Mouse (Mus musculus): Measurements from ENCODE around the gene Coro1a. TPM values are rescaled to one million over a fixed set of nuclear protein-coding genes. Genes with fewer than 3 reads are reported as not detected.
"Not testable (repeated sequence)": the region's sequence is repeated elsewhere in the genome, so short reads cannot be mapped to it uniquely, and the experiment has no call there.

The Coro1a gene
- polyA plus RNA-seq, 1 experiment from 2014 or later = 13.5 TPM

DNA sequence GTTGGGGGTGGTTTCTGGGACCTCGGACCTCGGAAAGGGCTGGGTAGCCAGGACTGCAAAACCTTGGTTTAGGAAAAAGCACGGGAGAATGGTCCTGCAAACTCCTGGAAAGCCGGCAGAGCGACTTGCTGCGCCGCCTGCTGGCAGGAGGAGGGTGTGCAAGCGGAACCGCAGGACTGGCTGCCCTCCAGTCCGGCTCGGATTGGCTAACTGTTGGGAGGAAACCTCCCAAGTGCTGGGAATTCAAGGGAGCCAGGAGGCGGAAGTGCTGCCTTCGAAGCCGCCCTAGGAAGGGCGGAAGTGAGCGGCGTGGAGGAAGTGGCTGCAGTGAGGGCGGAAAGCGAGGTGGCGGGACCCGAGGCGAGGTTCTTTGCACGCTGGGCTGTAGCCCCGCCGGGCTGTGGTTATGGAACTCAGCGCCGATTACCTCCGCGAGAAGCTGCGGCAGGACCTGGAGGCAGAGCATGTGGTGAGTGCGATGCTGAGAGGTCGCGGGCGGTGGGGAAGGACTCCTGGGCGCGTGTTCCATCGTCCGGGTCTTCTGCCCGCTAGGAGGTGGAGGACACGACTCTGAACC lies 11.9 kb downstream of the Coro1a start, which contains the start of gene Slx1b:
Gene Slx1b (minus strand): TSS at position 154 of the 577 bp plus-strand sequence.
- H3K4me3 ChIP-seq = peak within 1 kb of the TSS; percentile 84
- H3K27me3 ChIP-seq = no peaks in the 10 kb centered on the region
- peak within 1 kb of the TSS; percentile 96 for H3K27ac ChIP-seq
- under 1% methylated on average over 40 of the region's 40 CpGs for WGBS
- peak; percentile 95 for ATAC-seq (replicated peaks; ENCODE audit: insufficient number of reproducible peaks, insufficient read depth, low FRiP score, low read depth)
- peaks cover 10% of the 10 kb centered on the region; the same call in 1 of the 2 replicates for H3K36me3 ChIP-seq
- no peaks in the 10 kb centered on the region for H3K9me3 ChIP-seq (replicated peaks)
- peak within 1 kb of the TSS; percentile 92 for H3K9ac ChIP-seq
- H3K4me2 ChIP-seq = peak within 1 kb of the TSS; percentile 91
- H3K4me1 ChIP-seq (replicated peaks) = peaks cover 21% of the 10 kb centered on the region

DNA sequence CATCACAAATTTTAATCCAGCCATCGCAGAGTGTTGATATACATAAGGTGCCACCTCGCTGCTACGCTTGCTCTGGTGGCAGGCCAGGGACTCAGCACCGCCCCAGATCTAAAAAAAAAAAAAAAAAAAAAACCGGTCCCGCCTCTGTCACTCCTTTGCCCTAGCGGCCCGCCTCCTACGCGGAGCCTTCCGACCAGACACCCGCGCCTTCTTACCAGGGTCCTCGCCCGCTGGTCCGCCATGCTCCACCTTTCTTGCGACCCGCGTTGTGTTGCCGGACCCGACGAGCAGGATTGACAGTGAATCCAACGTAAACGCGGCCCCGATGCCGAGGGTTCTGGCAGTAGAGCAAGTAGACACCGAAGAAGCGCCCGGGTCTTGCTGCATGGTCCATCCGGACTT lies 12.4 kb downstream of the Coro1a start, which contains the start of gene Bola2:
Gene Bola2 (plus strand): TSS at position 192 of the 402 bp plus-strand sequence.
- peak within 1 kb of the TSS; percentile 96 for H3K27ac ChIP-seq
- ATAC-seq (replicated peaks; ENCODE audit: insufficient number of reproducible peaks, insufficient read depth, low FRiP score, low read depth) = peak; percentile 74
- H3K4me2 ChIP-seq = peak within 1 kb of the TSS; percentile 91
- H3K27me3 ChIP-seq = no peaks in the 10 kb centered on the region
- no peaks in the 10 kb centered on the region for H3K9me3 ChIP-seq (replicated peaks)
- H3K36me3 ChIP-seq = peaks cover 10% of the 10 kb centered on the region; the same call in 1 of the 2 replicates
- peaks cover 21% of the 10 kb centered on the region for H3K4me1 ChIP-seq (replicated peaks)
- peak within 1 kb of the TSS; percentile 92 for H3K9ac ChIP-seq
- peak within 1 kb of the TSS; percentile 84 for H3K4me3 ChIP-seq
- WGBS = under 1% methylated on average over 31 of the region's 31 CpGs

DNA sequence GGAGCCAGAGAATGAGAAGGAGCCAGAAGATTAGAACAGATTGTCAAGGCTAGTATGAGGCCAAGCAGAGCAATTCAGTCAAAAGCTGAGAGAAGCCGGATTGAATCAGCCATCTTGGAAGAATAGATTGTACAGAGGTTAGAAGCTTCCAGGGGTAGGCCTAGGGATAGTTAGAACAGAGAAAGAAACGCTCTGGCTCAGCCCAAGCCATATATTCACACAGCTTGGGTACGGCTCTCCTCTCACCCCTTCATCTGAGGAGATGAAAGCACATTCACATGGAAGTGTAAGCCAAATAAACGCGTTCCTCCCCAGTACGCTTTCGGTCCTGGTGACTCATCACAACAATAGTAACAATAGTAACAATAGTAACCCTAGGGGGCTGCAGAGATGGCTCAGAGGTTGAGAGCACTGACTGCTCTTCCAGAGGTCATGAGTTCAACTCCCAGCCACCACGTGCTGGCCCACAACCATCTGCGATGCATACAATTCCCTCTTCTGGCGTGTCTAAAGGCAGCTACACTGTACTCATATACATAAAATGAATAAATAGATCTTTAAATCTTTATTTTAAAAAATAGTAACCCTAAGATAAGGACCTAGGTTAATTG lies 13.0 kb downstream of the Coro1a start:
- peak overlapping the region; percentile 96 for H3K27ac ChIP-seq
- H3K4me2 ChIP-seq = peak overlapping the region; percentile 91
- ATAC-seq (replicated peaks; ENCODE audit: insufficient number of reproducible peaks, insufficient read depth, low FRiP score, low read depth) = no peak
- H3K4me3 ChIP-seq = peak overlapping the region; percentile 84
- no peaks in the 10 kb centered on the region for H3K9me3 ChIP-seq (replicated peaks)
- no peaks in the 10 kb centered on the region for H3K27me3 ChIP-seq
- H3K4me1 ChIP-seq (replicated peaks) = peaks cover 21% of the 10 kb centered on the region
- WGBS = 49% methylated on average over 10 of the region's 10 CpGs
- peak overlapping the region; percentile 92 for H3K9ac ChIP-seq
- H3K36me3 ChIP-seq = peaks cover 10% of the 10 kb centered on the region; the same call in 1 of the 2 replicates

GRCm38 (mm10) chr7:126693781-126694180 lies 13.8 kb downstream of the Coro1a start:
- Histone ChIP-seq H3K9ac (no peak overlapping the region), H3K27me3 (no peaks in the 10 kb centered on the region), H3K27ac (no peak overlapping the region), H3K4me2 (no peak overlapping the region), H3K36me3 (peaks cover 10% of the 10 kb centered on the region; the same call in 1 of the 2 replicates), H3K4me1 (replicated peaks) (peaks cover 21% of the 10 kb centered on the region), H3K9me3 (replicated peaks) (no peaks in the 10 kb centered on the region), H3K4me3 (no peak overlapping the region)
- ATAC-seq (replicated peaks; ENCODE audit: insufficient number of reproducible peaks, insufficient read depth, low FRiP score, low read depth) = no peak
- 82% methylated on average over 7 of the region's 7 CpGs for WGBS

- Histone ChIP-seq H3K9me3 (replicated peaks) (no peaks in the 10 kb centered on the region), H3K9ac (no peak overlapping the region), H3K27ac (no peak overlapping the region), H3K27me3 (no peaks in the 10 kb centered on the region), H3K4me1 (replicated peaks) (peaks cover 21% of the 10 kb centered on the region), H3K36me3 (peaks cover 10% of the 10 kb centered on the region; the same call in 1 of the 2 replicates), H3K4me3 (no peak overlapping the region), H3K4me2 (no peak overlapping the region)
- 31% methylated on average over 3 of the region's 3 CpGs for WGBS
- ATAC-seq (replicated peaks; ENCODE audit: insufficient number of reproducible peaks, insufficient read depth, low FRiP score, low read depth) = no peak
Observed at GRCm38 (mm10) chr7:126693256-126693655, 14.3 kb downstream of the Coro1a start.

DNA sequence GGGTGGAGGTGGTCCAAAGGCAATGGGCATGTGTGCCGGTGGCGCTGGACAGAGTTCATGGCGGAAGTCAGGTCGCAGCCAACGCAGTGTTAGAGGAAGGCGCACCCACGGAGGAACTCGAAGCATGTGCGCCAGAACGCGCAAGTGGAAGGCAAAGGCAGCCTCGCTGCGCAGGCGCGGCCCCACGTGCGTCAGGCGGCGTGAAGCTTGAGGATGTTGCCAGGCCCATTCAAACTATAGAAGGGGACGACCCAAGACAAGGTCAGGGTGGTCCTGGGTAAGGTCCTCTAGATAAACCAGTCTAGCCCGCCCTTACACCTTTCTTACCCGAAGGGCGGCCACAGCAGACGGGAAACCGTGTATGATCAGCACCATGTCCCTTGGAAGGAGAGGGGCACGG lies 15.2 kb downstream of the Coro1a start:
- ATAC-seq (replicated peaks; ENCODE audit: insufficient number of reproducible peaks, insufficient read depth, low FRiP score, low read depth) = no peak
- WGBS = 94% methylated on average over 26 of the region's 26 CpGs

GRCm38 (mm10) chr7:126691676-126692075 lies 15.9 kb downstream of the Coro1a start:
- Histone ChIP-seq H3K9me3 (replicated peaks) (no peaks in the 10 kb centered on the region), H3K4me2 (no peak overlapping the region), H3K27ac (no peak overlapping the region), H3K9ac (no peak overlapping the region), H3K36me3 (peaks cover 10% of the 10 kb centered on the region; the same call in 1 of the 2 replicates), H3K4me1 (replicated peaks) (peaks cover 23% of the 10 kb centered on the region), H3K27me3 (no peaks in the 10 kb centered on the region), H3K4me3 (no peak overlapping the region)
- no peak for ATAC-seq (replicated peaks; ENCODE audit: insufficient number of reproducible peaks, insufficient read depth, low FRiP score, low read depth)
- WGBS = 78% methylated on average over 5 of the region's 5 CpGs

More for the DNA sequence above, 15.2 kb downstream of the Coro1a start:
- no peak overlapping the region for H3K9ac ChIP-seq
- no peak overlapping the region for H3K27ac ChIP-seq
- no peak overlapping the region for H3K4me2 ChIP-seq
- no peaks in the 10 kb centered on the region for H3K9me3 ChIP-seq (replicated peaks)
- peaks cover 25% of the 10 kb centered on the region for H3K4me1 ChIP-seq (replicated peaks)
- no peak overlapping the region for H3K4me3 ChIP-seq
- peaks cover 10% of the 10 kb centered on the region; the same call in 1 of the 2 replicates for H3K36me3 ChIP-seq
- no peaks in the 10 kb centered on the region for H3K27me3 ChIP-seq

DNA sequence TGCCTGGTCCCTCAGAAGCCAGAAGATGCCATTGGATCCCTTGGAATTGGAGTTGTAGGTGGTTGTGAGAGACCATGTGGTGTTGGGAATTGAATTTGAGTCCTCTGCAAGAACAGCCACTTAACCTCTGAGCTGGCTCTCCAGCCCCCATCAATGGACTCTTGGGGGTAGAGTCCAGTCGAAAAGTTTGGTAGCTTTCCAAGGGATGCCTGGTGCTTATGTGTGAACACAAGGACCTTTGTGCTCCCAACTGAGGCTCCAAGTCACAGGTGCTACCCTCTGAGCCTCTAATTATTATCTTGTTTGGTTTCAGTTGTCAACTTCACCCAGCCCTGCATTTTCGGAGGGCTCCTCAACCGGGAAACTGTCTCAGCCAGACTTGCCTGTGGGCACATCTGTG lies 16.9 kb downstream of the Coro1a start:
- no peaks in the 10 kb centered on the region for H3K27me3 ChIP-seq
- H3K9me3 ChIP-seq (replicated peaks) = no peaks in the 10 kb centered on the region
- H3K9ac ChIP-seq = no peak overlapping the region
- H3K4me1 ChIP-seq (replicated peaks) = peaks cover 21% of the 10 kb centered on the region
- WGBS = 87% methylated on average over 3 of the region's 3 CpGs
- no peak overlapping the region for H3K27ac ChIP-seq
- no peak overlapping the region for H3K4me3 ChIP-seq
- peaks cover 10% of the 10 kb centered on the region; the same call in 1 of the 2 replicates for H3K36me3 ChIP-seq
- no peak for ATAC-seq (replicated peaks; ENCODE audit: insufficient number of reproducible peaks, insufficient read depth, low FRiP score, low read depth)
- H3K4me2 ChIP-seq = no peak overlapping the region

GRCm38 (mm10) chr7:126689021-126689420 lies 18.6 kb downstream of the Coro1a start:
- H3K4me1 ChIP-seq (replicated peaks) = peaks cover 15% of the 10 kb centered on the region; the same call in 1 of the 2 replicates
- no peak overlapping the region for H3K9ac ChIP-seq
- ATAC-seq (replicated peaks; ENCODE audit: insufficient number of reproducible peaks, insufficient read depth, low FRiP score, low read depth) = no peak
- H3K27me3 ChIP-seq = no peaks in the 10 kb centered on the region
- peaks cover 10% of the 10 kb centered on the region; the same call in 1 of the 2 replicates for H3K36me3 ChIP-seq
- H3K4me2 ChIP-seq = no peak overlapping the region
- no peaks in the 10 kb centered on the region for H3K9me3 ChIP-seq (replicated peaks)
- no peak overlapping the region for H3K4me3 ChIP-seq
- 75% methylated on average over 3 of the region's 3 CpGs for WGBS
- H3K27ac ChIP-seq = no peak overlapping the region

DNA sequence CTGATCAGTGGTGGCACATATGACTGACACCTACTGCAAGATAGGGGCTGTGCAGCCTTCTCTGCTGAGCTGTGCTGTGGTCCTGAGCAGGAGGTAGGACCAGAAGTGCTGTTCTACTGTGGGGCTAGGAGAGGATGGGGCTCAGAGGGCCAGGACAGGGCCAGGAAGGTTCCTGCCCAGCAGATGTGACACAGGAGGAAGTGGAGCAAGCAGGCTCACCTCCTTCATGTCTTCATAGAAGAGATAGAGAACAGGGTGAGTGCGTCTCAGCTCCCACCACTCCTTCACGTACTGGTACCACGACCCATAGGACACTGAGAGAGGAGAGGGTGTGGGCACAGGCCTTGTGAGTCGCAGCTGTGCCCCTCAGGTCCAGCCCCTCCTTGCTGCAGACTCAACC lies 19.4 kb downstream of the Coro1a start:
- H3K27me3 ChIP-seq; H3K9me3 ChIP-seq (replicated peaks); ATAC-seq (replicated peaks; ENCODE audit: insufficient number of reproducible peaks, insufficient read depth, low FRiP score, low read depth); H3K27ac ChIP-seq; H3K4me1 ChIP-seq (replicated peaks); H3K36me3 ChIP-seq; H3K9ac ChIP-seq; H3K4me2 ChIP-seq; H3K4me3 ChIP-seq: not testable (repeated sequence)
- 78% methylated on average over 4 of the region's 4 CpGs for WGBS

DNA sequence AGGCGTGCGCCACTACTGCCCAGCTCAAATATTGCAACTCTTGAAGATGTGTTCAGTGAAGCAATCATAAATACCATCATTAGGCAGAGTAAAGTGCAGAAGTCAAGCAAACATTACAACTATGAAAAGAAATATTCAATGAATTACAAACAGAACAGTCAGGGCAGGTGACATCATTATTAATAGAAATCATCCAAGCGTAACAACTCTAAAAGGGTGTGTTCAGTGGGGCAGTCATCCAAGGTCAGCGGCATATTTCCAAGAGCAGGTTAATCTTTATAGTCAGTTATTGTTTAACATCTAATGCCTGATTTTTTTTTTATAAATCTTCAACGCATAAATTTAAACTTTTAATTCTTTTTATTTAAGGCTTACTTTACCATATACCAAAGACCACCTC lies 26.4 kb downstream of the Coro1a start:
- 92% methylated on average over 5 of the region's 5 CpGs for WGBS
- Histone ChIP-seq H3K4me2 (no peak overlapping the region), H3K4me1 (replicated peaks) (peaks cover 7% of the 10 kb centered on the region), H3K9me3 (replicated peaks) (no peaks in the 10 kb centered on the region), H3K9ac (no peak overlapping the region), H3K36me3 (no peaks in the 10 kb centered on the region), H3K27me3 (no peaks in the 10 kb centered on the region), H3K27ac (no peak overlapping the region), H3K4me3 (no peak overlapping the region)
- ATAC-seq (replicated peaks; ENCODE audit: insufficient number of reproducible peaks, insufficient read depth, low FRiP score, low read depth) = no peak
